Mouse (Mus musculus) liver, embryonic 14.5 days (tissue): Measurements from ENCODE around the gene Gm30083.

ENCODE experiments used
- CTCF ChIP-seq: IDR thresholded peaks from 2 replicates; pipeline ENCODE4 v1.5.1; 2016; ENCODE audit warnings: antibody characterized with exemption, low read depth, control low read depth
- EP300 ChIP-seq: IDR thresholded peaks from 2 replicates; pipeline ENCODE4 v1.6.1; 2016; ENCODE audit warnings: antibody characterized with exemption, low read depth

DNA sequence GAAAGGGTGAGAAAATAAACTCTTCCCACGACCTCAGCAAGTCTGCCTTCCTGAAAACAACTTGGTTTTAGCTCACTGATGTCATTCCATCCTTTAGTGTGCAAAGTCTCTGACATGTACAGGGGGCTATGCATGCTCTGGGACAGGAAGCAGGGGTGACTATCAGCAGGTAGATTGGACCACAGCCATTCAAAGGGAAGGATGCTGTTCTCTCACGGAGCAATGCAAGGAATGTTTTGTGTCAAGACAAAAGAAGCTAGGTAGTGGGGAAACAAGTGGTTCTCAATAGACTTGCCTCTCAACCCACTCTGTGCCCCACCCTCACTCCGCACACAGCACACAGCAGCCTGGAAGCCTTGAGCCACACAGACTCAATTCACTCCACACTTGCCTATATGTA, 25.8 kb downstream of the Gm30083 start:
- TF ChIP-seq CTCF = no peak
- TF ChIP-seq EP300 = no peak
